24 mouse cellular contexts compared by ENCODE assay signal in genomic region chr7:81847777-81848176, GRCm38 (mm10). TPM values are rescaled to one million over a fixed set of nuclear protein-coding genes. Genes with fewer than 3 reads are reported as not detected.
DNase-seq lines count a peak whose midpoint lies in the region; ATAC-seq and TF ChIP-seq lines count a peak whose summit lies in the region.
"Had no signal": no experiment of that assay in that cellular context is flagged by ENCODE, and none has a peak within 500 bp of the region (broad histone marks: within the 10 kb centered on the region; RNA-seq: fewer than 3 reads in every experiment).

No protein-coding gene starts in this region.

- H3K4me3 ChIP-seq in neural tube, embryonic 11.5 days (ENCODE audit: low read depth, low read length): no peak overlapping the region
- H3K4me3 ChIP-seq in neural tube, embryonic 15.5 days (replicated peaks): no peak overlapping the region
- no peak overlapping the region for H3K4me3 ChIP-seq in forebrain, embryonic 14.5 days (ENCODE audit: low read depth, low read length)
- H3K4me3 ChIP-seq in lung, adult 2 months (replicated peaks; ENCODE audit: extremely low read depth, low read depth, low read length): no peak overlapping the region
- H3K4me3 ChIP-seq: embryonic facial prominence, embryonic 13.5 days; liver, embryonic 12.5 days; lung, embryonic 15.5 days; midbrain, embryonic 15.5 days had no signal

- no peaks in the 10 kb centered on the region for H3K27me3 ChIP-seq in neural tube, embryonic 11.5 days (ENCODE audit: control insufficient read depth, insufficient read depth, low read length)
- no peaks in the 10 kb centered on the region for H3K27me3 ChIP-seq in neural tube, embryonic 15.5 days (replicated peaks)
- no peaks in the 10 kb centered on the region for H3K27me3 ChIP-seq in forebrain, embryonic 14.5 days (replicated peaks; ENCODE audit: control insufficient read depth, insufficient read depth, low read length)
- H3K27me3 ChIP-seq: embryonic facial prominence, embryonic 13.5 days; lung, embryonic 15.5 days; midbrain, embryonic 15.5 days had no signal

- no peaks in the 10 kb centered on the region for H3K4me1 ChIP-seq in neural tube, embryonic 11.5 days (ENCODE audit: control insufficient read depth, insufficient read depth, low read length)
- no peaks in the 10 kb centered on the region for H3K4me1 ChIP-seq in neural tube, embryonic 15.5 days
- H3K4me1 ChIP-seq in forebrain, embryonic 14.5 days (ENCODE audit: control insufficient read depth, insufficient read depth, low read length): no peaks in the 10 kb centered on the region
- H3K4me1 ChIP-seq in lung, adult 2 months (ENCODE audit: control insufficient read depth, insufficient read depth, low read length): no peaks in the 10 kb centered on the region
- H3K4me1 ChIP-seq: liver, embryonic 12.5 days; lung, embryonic 15.5 days; midbrain, embryonic 15.5 days had no signal

- no peak overlapping the region for H3K27ac ChIP-seq in neural tube, embryonic 11.5 days (ENCODE audit: low read depth, low read length)
- no peak overlapping the region for H3K27ac ChIP-seq in neural tube, embryonic 15.5 days (replicated peaks)
- H3K27ac ChIP-seq in forebrain, embryonic 14.5 days (ENCODE audit: low read depth, low read length): no peak overlapping the region
- H3K27ac ChIP-seq: embryonic facial prominence, embryonic 13.5 days; liver, embryonic 12.5 days; lung, embryonic 15.5 days; midbrain, embryonic 15.5 days had no signal

- ATAC-seq in neural tube, embryonic 11.5 days (ENCODE audit: insufficient read depth, low FRiP score, low TSS enrichment): no peak
- no peak for ATAC-seq in neural tube, embryonic 15.5 days (ENCODE audit: low FRiP score)
- peak; percentile 71; the same call in 1 of the 2 replicates for ATAC-seq in forebrain, embryonic 14.5 days
- ATAC-seq: inflammation-experienced regulatory T-cells, adult 6 months; liver, embryonic 12.5 days; midbrain, embryonic 15.5 days had no signal

- no peak overlapping the region for H3K4me2 ChIP-seq in neural tube, embryonic 11.5 days (ENCODE audit: low read depth)
- H3K4me2 ChIP-seq in neural tube, embryonic 15.5 days: no peak overlapping the region
- no peak overlapping the region for H3K4me2 ChIP-seq in forebrain, embryonic 14.5 days (ENCODE audit: low read length)
- H3K4me2 ChIP-seq: embryonic facial prominence, embryonic 13.5 days; liver, embryonic 12.5 days; lung, embryonic 15.5 days; midbrain, embryonic 15.5 days had no signal

- no peaks in the 10 kb centered on the region for H3K36me3 ChIP-seq in neural tube, embryonic 11.5 days (ENCODE audit: control insufficient read depth, insufficient read depth, low read length)
- H3K36me3 ChIP-seq in neural tube, embryonic 15.5 days: no peaks in the 10 kb centered on the region
- no peaks in the 10 kb centered on the region for H3K36me3 ChIP-seq in forebrain, embryonic 14.5 days (ENCODE audit: control insufficient read depth, insufficient read depth, low read length)
- H3K36me3 ChIP-seq: embryonic facial prominence, embryonic 13.5 days; liver, embryonic 12.5 days; lung, embryonic 15.5 days; midbrain, embryonic 15.5 days had no signal

- no peak for TF ChIP-seq CTCF in lung, adult 2 months (IDR thresholded peaks at IDR 0.05; ENCODE audit: insufficient read depth, low read length)

- H3K9ac ChIP-seq in neural tube, embryonic 11.5 days (ENCODE audit: low read length): no peak overlapping the region
- H3K9ac ChIP-seq in neural tube, embryonic 15.5 days (replicated peaks): no peak overlapping the region
- no peak overlapping the region for H3K9ac ChIP-seq in forebrain, embryonic 14.5 days (ENCODE audit: low read length)
- H3K9ac ChIP-seq: embryonic facial prominence, embryonic 13.5 days; liver, embryonic 12.5 days; lung, embryonic 15.5 days; midbrain, embryonic 15.5 days had no signal

- DNase-seq in cerebellum, adult 11-12 months: peak; percentile 38
- DNase-seq in cerebellum, adult 11 months: no peak
- DNase-seq in neural tube, embryonic 11.5 days (ENCODE audit: low spot score): peak; percentile 7
- DNase-seq in forebrain, embryonic 14.5 days (ENCODE audit: low spot score): peak; percentile 63
- no peak for DNase-seq in gastrocnemius, postnatal 4 days (ENCODE audit: low spot score in 2 of 2)
- DNase-seq in lung, adult 2 months: no peak
- DNase-seq in layer of hippocampus, adult 9-10 months (ENCODE audit: low spot score): no peak
- DNase-seq: heart, postnatal 4 days; kidney, adult 8-10 months; kidney, postnatal 36 days; thymus, postnatal 25 days had no signal

- H3K9me3 ChIP-seq in neural tube, embryonic 11.5 days (ENCODE audit: control insufficient read depth, low read length): no peaks in the 10 kb centered on the region
- no peaks in the 10 kb centered on the region for H3K9me3 ChIP-seq in neural tube, embryonic 15.5 days (replicated peaks)
- no peaks in the 10 kb centered on the region for H3K9me3 ChIP-seq in forebrain, embryonic 14.5 days (replicated peaks; ENCODE audit: control insufficient read depth, low read length)
- H3K9me3 ChIP-seq: embryonic facial prominence, embryonic 13.5 days; liver, embryonic 12.5 days; lung, embryonic 15.5 days; midbrain, embryonic 15.5 days had no signal

- no peak for TF ChIP-seq POLR2A in lung, adult 2 months (IDR thresholded peaks at IDR 0.05; ENCODE audit: borderline replicate concordance, extremely low read depth, low read depth, low read length)

- 33% methylated on average over 4 of the region's 4 CpGs for WGBS in neural tube, embryonic 11.5 days
- 29% methylated on average over 4 of the region's 4 CpGs for WGBS in neural tube, embryonic 15.5 days
- WGBS in forebrain, embryonic 14.5 days: 5% methylated on average over 4 of the region's 4 CpGs
- 69% methylated on average over 4 of the region's 4 CpGs for WGBS in lung, adult 2 months

RNA-seq across cellular contexts. Expression of gene Gm10160, which starts 7.8 kb away (rescaled TPM):
- not detected in 2 replicates for polyA plus RNA-seq in neural tube, embryonic 11.5 days (2014; fragmentation: Nextera tagmentation; extraction: Ambion mirVana)
- not detected in 2 replicates for polyA plus RNA-seq in neural tube, embryonic 15.5 days (2015; fragmentation: Nextera tagmentation; extraction: Ambion mirVana)
- not detected in 2 replicates for polyA plus RNA-seq in forebrain, embryonic 14.5 days (2014; fragmentation: Nextera tagmentation; extraction: Ambion mirVana)
- total RNA-seq in gastrocnemius, postnatal 4 days (2021): not detected
- not detected in 2 replicates for polyA plus RNA-seq in lung, adult 2 months (2012; rRNA removed)
- total RNA-seq: adrenal gland, adult 18-20 months; gastrocnemius, adult 18-20 months; heart, postnatal 4 days; layer of hippocampus, postnatal 25 days; left cerebral cortex, postnatal 25 days; megakaryocyte progenitor cell, adult 5-6 weeks; MEL had no signal
- polyA plus RNA-seq: embryonic facial prominence, embryonic 13.5 days; heart, embryonic 14.5 days; inflammation-experienced regulatory T-cells, adult 6 months; liver, embryonic 12.5 days; lung, embryonic 15.5 days; midbrain, embryonic 15.5 days had no signal

RNA-seq across cellular contexts. Expression of gene Tm6sf1, which starts 11.0 kb away (rescaled TPM):
- polyA plus RNA-seq in neural tube, embryonic 11.5 days (2014; fragmentation: Nextera tagmentation; extraction: Ambion mirVana): 13.9 and 16.8 TPM in 2 replicates
- polyA plus RNA-seq in neural tube, embryonic 15.5 days (2015; fragmentation: Nextera tagmentation; extraction: Ambion mirVana): 15.1 and 25.6 TPM in 2 replicates
- 8.4 and 10.7 TPM in 2 replicates for polyA plus RNA-seq in forebrain, embryonic 14.5 days (2014; fragmentation: Nextera tagmentation; extraction: Ambion mirVana)
- total RNA-seq in gastrocnemius, postnatal 4 days (2021): 100 to 1,000 TPM in 1 of 2 experiments, 10 to 100 TPM in 1; 92.9 to 136 TPM
- 74.5 and 82.3 TPM in 2 replicates for polyA plus RNA-seq in lung, adult 2 months (2012; rRNA removed)

RNA-seq across cellular contexts. Expression of gene Btbd1, which starts 18.5 kb away (rescaled TPM):
- 94.1 and 100 TPM in 2 replicates for polyA plus RNA-seq in neural tube, embryonic 11.5 days (2014; fragmentation: Nextera tagmentation; extraction: Ambion mirVana)
- 93.1 and 96.6 TPM in 2 replicates for polyA plus RNA-seq in neural tube, embryonic 15.5 days (2015; fragmentation: Nextera tagmentation; extraction: Ambion mirVana)
- polyA plus RNA-seq in forebrain, embryonic 14.5 days (2014; fragmentation: Nextera tagmentation; extraction: Ambion mirVana): 103 and 114 TPM in 2 replicates
- total RNA-seq in gastrocnemius, postnatal 4 days (2021): 100 to 1,000 TPM; 177 to 218 TPM
- polyA plus RNA-seq in lung, adult 2 months (2012; rRNA removed): 27.4 and 28.7 TPM in 2 replicates

RNA-seq across cellular contexts. Expression of gene 3110040N11Rik, which starts 58.5 kb away (rescaled TPM):
- polyA plus RNA-seq in neural tube, embryonic 11.5 days (2014; fragmentation: Nextera tagmentation; extraction: Ambion mirVana): 46.4 and 46.7 TPM in 2 replicates
- polyA plus RNA-seq in neural tube, embryonic 15.5 days (2015; fragmentation: Nextera tagmentation; extraction: Ambion mirVana): 49.9 and 52.9 TPM in 2 replicates
- polyA plus RNA-seq in forebrain, embryonic 14.5 days (2014; fragmentation: Nextera tagmentation; extraction: Ambion mirVana): 48.5 and 54.4 TPM in 2 replicates
- 10 to 100 TPM; 28.6 to 30.5 TPM for total RNA-seq in gastrocnemius, postnatal 4 days (2021)
- polyA plus RNA-seq in lung, adult 2 months (2012; rRNA removed): 12.4 and 17.5 TPM in 2 replicates

Comparison
In these comparisons a context has a peak if more than half of its experiments do, and no peak if none do; other contexts are left out.
1. DNase-seq: peak in cerebellum, adult 11-12 months (single experiment), neural tube, embryonic 11.5 days (single experiment) and forebrain, embryonic 14.5 days (single experiment); none in cerebellum, adult 11 months (single experiment), gastrocnemius, postnatal 4 days (0 of 2), lung, adult 2 months (single experiment) and layer of hippocampus, adult 9-10 months (single experiment).